Mouse (Mus musculus): ENCODE results near the gene Pla2g1b. TPM values are rescaled to one million over a fixed set of nuclear protein-coding genes. Genes with fewer than 3 reads are reported as not detected.

Pla2g1b gene
- polyA plus RNA-seq, 1 experiment from 2014 or later = not detected

DNA sequence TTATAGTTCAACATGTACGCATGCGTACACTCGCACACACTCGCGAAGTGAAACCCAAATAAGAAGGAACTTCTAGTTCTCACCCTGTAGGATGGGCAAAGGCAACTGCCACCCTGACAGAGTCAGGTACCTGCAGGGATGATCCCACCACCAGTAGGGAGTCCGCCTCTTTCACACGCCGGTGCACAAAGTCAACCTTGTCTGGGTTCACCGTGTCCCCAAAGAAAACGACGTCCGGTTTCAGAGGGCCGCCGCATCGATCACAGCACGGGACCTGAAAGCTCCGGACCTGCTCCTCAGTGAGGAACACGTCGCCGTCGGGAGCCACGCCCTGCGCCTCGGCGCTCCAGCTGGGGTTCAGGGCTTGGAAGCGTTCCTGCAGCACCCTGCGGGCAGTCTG lies 14.0 kb downstream of the Pla2g1b start:
- H3K4me3 ChIP-seq = peak overlapping the region; percentile 40
- peaks cover 42% of the 10 kb centered on the region for H3K4me1 ChIP-seq
- H3K27ac ChIP-seq (replicated peaks) = no peak overlapping the region
- peaks cover 46% of the 10 kb centered on the region for H3K27me3 ChIP-seq (replicated peaks; ENCODE audit: low read depth, poor library complexity, severe bottlenecking)
- DNase-seq (ENCODE audit: low spot score) = no peak
- WGBS = 12% methylated on average over 27 of the region's 27 CpGs
- peaks cover 18% of the 10 kb centered on the region for H3K36me3 ChIP-seq (replicated peaks)
- no peaks in the 10 kb centered on the region for H3K9me3 ChIP-seq

DNA sequence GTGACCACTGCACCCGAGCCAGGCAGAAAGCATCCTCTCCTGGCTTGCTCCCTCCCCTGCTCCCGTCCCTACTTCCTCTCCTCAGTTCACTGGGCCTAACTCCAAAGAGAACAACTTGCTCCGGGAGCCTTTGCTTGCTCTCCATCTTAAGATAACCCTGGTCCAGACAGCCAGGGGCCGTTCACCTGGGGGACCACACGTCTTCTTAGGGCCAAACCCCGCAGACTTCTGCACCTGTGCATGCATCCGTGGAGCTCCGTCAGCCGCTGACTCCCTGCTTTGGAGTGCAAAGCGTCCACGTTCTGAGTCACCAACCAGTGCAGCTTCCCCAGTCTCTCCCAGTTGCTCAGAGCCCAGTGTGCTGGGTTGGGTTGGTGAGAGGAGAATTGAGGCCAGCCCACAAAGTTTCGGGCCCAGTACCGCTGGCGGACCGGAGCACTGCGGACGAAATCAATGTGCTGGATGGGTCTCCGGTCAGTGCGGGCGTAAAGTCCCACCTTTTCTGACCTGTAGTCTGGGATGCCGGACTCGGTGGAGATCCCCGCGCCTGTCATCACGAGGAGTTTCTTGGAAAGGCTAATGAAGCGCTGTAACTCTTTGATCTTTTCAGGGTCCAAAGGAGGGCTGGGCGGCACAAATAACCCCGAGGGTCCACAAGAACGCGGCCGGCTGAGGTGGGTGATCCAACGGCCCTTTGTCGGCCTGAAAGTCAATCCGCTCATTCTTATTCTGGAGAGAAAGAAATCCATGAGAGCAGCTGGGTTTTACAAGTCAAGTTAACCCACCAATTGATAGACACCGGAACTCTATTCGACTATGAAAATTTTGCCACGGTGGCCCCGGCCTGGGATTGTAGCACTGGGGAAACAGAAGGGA lies 16.6 kb downstream of the Pla2g1b start:
- Histone ChIP-seq H3K4me1 (peaks cover 29% of the 10 kb centered on the region), H3K27ac (replicated peaks) (peak overlapping the region; percentile 10; the same call in 1 of the 2 replicates), H3K36me3 (replicated peaks) (peaks cover 11% of the 10 kb centered on the region), H3K4me3 (peak overlapping the region; percentile 44), H3K27me3 (replicated peaks; ENCODE audit: low read depth, poor library complexity, severe bottlenecking) (peaks cover 46% of the 10 kb centered on the region), H3K9me3 (no peaks in the 10 kb centered on the region)
- DNase-seq (ENCODE audit: low spot score) = peak; percentile 24
- WGBS = 22% methylated on average over 38 of the region's 38 CpGs

DNA sequence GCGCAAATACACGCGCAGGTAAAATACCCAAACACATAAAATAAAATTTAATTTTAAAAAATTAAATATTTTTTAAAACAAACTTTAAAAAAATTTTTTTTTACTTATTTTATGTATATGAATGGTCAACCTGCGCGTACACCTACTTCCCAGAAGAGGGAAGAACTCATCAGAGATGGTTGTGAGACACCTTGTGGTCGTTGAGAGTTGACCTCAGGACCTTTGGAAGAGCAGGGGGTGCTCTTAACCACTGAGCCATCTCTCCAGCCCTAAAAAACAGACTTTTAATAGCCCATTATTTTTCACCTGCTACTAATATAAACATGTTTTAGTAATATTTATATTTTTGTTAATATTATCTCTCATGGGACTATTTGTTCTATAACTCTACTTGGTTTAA lies 17.3 kb downstream of the Pla2g1b start:
- Histone ChIP-seq H3K36me3 (replicated peaks) (peaks cover 10% of the 10 kb centered on the region), H3K27ac (replicated peaks) (no peak overlapping the region), H3K27me3 (replicated peaks; ENCODE audit: low read depth, poor library complexity, severe bottlenecking) (peaks cover 46% of the 10 kb centered on the region), H3K4me1 (peaks cover 29% of the 10 kb centered on the region), H3K9me3 (no peaks in the 10 kb centered on the region), H3K4me3 (peak overlapping the region; percentile 58)
- 17% methylated on average over 6 of the region's 6 CpGs for WGBS
- DNase-seq (ENCODE audit: low spot score) = no peak

DNA sequence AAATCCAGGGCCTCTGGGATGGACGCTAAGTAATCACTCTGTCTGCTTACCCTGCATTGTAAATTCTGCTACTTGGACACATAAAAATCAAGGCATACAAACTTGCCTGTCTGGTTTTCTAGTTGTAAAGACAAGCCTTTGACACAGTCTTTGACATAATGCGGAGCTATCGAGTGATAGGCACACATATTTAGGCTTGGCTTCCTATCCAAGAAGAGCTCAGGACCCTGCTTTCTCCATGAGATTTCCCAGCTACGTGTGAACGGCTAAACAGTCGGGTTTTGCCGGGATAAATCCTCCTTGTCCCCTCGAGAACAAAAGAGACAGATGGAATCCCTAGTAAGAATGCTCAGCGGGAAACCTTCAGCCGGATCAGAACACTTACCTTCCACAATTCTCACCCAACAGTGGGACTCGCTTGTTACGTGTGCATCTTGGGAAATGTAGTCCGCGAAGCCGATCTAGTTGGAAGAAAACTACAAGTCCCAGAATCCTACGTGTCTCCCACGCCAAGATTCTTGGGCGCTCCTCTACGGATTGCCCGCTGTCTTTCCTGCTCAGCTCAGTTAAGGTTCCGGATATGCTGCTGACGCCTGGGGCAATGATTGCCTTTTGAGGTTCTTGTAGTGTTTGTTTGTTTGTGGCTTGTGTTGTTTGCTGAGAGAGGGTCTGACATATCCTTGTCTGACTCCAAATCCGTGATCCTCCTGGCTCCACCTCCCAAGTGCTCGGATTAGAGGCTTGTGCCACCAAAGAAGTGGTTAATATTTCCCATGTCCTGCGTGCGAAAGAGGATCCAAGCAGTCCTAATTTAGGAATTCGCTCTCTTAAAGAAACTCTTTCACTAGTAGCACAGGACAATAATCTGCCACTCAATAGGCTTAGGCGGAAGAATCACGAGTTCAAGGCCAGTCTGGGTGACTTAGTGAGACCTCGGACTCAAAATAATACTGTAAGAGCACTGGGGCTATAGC lies 18.2 kb downstream of the Pla2g1b start, which contains the start of gene Sirt4:
Sirt4 (minus strand) TSS at position 779 of the 974 bp plus-strand sequence.
- Histone ChIP-seq H3K9me3 (no peaks in the 10 kb centered on the region), H3K36me3 (replicated peaks) (peaks cover 10% of the 10 kb centered on the region), H3K27ac (replicated peaks) (peak within 1 kb of the TSS; percentile 70), H3K4me3 (peak within 1 kb of the TSS; percentile 58), H3K27me3 (replicated peaks; ENCODE audit: low read depth, poor library complexity, severe bottlenecking) (peaks cover 46% of the 10 kb centered on the region), H3K4me1 (peaks cover 33% of the 10 kb centered on the region)
- DNase-seq (ENCODE audit: low spot score) = peak; percentile 84
- 9% methylated on average over 30 of the region's 30 CpGs for WGBS

DNA sequence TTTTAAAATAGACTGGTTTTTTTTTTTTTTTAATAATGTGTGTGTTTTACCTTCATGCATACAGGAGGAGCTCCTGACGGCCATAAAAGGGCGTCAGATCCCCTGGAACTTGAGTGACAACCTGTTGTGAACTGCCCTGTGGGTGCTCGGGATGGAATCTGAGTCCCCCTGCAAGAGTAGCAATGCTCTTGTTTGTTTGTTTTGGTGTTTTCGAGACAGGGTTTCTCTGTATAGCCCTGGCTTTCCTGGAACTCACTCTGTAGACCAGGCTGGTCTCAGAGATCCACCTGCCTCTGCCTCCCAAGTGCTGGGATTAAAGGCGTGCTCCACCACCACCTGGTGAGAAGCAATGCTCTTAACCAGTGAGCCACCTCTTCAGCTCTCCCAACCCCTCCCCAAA lies 18.9 kb downstream of the Pla2g1b start:
- no peak overlapping the region for H3K27ac ChIP-seq (replicated peaks)
- 72% methylated on average over 5 of the region's 5 CpGs for WGBS
- peaks cover 5% of the 10 kb centered on the region for H3K36me3 ChIP-seq (replicated peaks)
- H3K4me1 ChIP-seq = peaks cover 31% of the 10 kb centered on the region
- H3K27me3 ChIP-seq (replicated peaks; ENCODE audit: low read depth, poor library complexity, severe bottlenecking) = peaks cover 38% of the 10 kb centered on the region
- DNase-seq (ENCODE audit: low spot score) = no peak
- H3K4me3 ChIP-seq = peak overlapping the region; percentile 58
- no peaks in the 10 kb centered on the region for H3K9me3 ChIP-seq

DNA sequence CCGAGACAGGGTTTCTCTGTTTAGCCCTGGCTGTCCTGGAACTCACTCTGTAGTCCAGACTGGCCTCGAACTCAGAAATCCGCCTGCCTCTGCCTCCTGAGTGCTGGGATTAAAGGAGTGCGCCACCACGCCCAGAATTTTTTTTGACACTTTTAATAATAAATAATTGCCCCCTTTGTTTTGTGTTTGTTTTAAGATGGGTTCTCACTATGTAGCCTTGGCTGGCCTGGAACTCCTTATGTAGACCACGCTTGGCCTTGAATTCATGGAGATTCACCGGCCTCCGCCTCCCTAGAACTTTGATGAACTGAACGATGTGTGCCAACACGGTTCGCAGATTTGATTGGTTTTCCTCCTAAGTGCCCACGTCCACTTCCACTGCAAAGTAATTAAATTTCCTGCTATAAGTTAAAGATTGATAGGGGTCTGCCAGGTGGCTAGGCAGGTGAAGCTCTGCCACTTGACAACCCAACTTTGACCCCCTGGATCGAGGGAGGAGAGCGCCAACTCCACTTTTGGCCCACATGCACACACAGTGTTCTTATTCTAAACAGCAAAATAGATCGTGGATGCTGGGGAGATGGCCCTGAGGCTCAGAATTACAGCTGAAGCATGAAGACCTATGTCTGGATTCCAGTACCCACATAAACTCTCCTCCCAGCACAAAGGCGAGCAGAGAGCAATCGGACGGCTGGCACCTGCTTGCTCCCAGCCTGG lies 19.6 kb downstream of the Pla2g1b start:
- no peak overlapping the region for H3K4me3 ChIP-seq
- no peak for DNase-seq (ENCODE audit: low spot score)
- peaks cover 27% of the 10 kb centered on the region for H3K4me1 ChIP-seq
- H3K9me3 ChIP-seq = no peaks in the 10 kb centered on the region
- peaks cover 32% of the 10 kb centered on the region for H3K27me3 ChIP-seq (replicated peaks; ENCODE audit: low read depth, poor library complexity, severe bottlenecking)
- 87% methylated on average over 18 of the region's 18 CpGs for WGBS
- no peak overlapping the region for H3K27ac ChIP-seq (replicated peaks)
- H3K36me3 ChIP-seq (replicated peaks) = peaks cover 5% of the 10 kb centered on the region

DNA sequence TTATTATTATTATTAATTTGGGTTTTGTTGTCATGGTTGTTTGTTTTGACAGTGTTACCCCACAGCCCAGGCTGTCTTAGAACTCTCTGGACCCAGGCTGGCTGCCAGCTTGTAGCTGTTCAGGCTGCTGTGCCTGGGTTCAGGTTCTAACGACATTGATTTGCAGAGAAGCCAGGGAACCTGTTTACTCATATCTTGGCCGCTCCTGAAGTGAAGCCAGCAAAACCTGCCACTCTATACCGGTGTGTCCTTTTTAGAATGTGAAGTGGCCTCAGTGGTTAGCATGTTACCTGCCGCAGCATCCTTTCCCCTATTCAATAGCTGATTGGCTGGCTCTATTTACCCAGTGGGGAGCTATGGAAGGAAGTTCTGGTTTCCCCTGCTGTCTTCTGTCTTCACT lies 20.7 kb downstream of the Pla2g1b start:
- no peak for DNase-seq (ENCODE audit: low spot score)
- peaks cover 5% of the 10 kb centered on the region for H3K36me3 ChIP-seq (replicated peaks)
- no peak overlapping the region for H3K27ac ChIP-seq (replicated peaks)
- 52% methylated on average over 4 of the region's 4 CpGs for WGBS
- H3K4me1 ChIP-seq = peaks cover 34% of the 10 kb centered on the region
- H3K27me3 ChIP-seq (replicated peaks; ENCODE audit: low read depth, poor library complexity, severe bottlenecking) = peaks cover 21% of the 10 kb centered on the region
- no peaks in the 10 kb centered on the region for H3K9me3 ChIP-seq
- no peak overlapping the region for H3K4me3 ChIP-seq

DNA sequence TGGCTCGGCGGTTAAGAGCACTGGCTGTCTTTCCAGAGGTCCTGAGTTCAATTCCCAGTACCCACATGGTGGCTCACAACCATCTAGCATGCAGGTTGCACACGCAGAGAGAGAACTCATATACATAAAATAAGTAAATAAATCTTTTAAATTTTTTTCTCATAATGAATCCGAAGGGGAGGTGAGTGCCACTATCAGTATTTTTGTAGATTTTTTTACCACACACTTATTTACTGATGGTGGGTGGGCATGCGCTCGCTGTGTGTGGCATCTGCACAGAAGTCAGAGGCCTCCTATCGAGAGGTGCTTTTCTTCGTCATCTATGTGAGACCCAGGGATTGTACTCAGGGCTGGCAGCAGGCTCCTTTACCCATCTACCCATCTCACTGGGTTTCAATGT lies 21.3 kb downstream of the Pla2g1b start:
- no peaks in the 10 kb centered on the region for H3K9me3 ChIP-seq
- H3K27me3 ChIP-seq (replicated peaks; ENCODE audit: low read depth, poor library complexity, severe bottlenecking) = peaks cover 15% of the 10 kb centered on the region
- H3K36me3 ChIP-seq (replicated peaks) = peaks cover 3% of the 10 kb centered on the region
- H3K27ac ChIP-seq (replicated peaks) = no peak overlapping the region
- no peak overlapping the region for H3K4me3 ChIP-seq
- peaks cover 38% of the 10 kb centered on the region for H3K4me1 ChIP-seq
- 85% methylated on average over 8 of the region's 8 CpGs for WGBS
- DNase-seq (ENCODE audit: low spot score) = no peak

DNA sequence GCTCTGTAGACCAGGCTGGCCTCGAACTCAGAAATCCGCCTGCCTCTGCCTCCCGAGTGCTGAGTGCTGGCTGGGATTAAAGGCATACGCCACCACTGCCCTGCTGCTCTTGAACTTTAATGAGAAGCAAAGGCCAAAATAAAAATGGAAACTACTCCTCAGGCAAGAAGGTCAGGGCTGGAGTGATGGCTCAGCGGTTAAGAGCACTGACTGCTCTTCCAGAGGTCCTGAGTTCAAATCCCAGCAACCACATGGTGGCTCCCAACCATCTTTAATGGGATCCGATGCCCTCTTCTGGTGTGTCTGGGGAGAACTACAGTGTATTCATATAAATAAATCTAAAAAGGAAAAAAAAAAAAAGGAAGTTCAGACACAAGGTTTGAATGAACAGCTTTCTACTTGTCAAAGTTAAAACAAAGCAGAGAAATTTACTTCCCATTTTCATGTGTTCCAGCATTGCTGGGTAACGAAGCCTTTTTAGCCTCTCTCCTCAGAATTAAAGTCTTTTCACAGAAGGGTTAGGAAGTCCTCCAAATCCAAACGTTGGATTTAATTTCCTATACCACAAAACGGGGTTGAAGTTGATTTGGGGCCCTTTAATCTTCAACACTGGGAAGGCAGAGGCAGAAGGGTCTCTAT lies 22.0 kb downstream of the Pla2g1b start:
- H3K27me3 ChIP-seq (replicated peaks; ENCODE audit: low read depth, poor library complexity, severe bottlenecking) = peaks cover 8% of the 10 kb centered on the region
- no peak for DNase-seq (ENCODE audit: low spot score)
- WGBS = 78% methylated on average over 9 of the region's 9 CpGs
- peaks cover 36% of the 10 kb centered on the region for H3K4me1 ChIP-seq
- H3K27ac ChIP-seq (replicated peaks) = no peak overlapping the region
- no peaks in the 10 kb centered on the region for H3K9me3 ChIP-seq
- H3K36me3 ChIP-seq (replicated peaks) = no peaks in the 10 kb centered on the region
- H3K4me3 ChIP-seq = peak overlapping the region; percentile 53; the same call in 1 of the 2 replicates

DNA sequence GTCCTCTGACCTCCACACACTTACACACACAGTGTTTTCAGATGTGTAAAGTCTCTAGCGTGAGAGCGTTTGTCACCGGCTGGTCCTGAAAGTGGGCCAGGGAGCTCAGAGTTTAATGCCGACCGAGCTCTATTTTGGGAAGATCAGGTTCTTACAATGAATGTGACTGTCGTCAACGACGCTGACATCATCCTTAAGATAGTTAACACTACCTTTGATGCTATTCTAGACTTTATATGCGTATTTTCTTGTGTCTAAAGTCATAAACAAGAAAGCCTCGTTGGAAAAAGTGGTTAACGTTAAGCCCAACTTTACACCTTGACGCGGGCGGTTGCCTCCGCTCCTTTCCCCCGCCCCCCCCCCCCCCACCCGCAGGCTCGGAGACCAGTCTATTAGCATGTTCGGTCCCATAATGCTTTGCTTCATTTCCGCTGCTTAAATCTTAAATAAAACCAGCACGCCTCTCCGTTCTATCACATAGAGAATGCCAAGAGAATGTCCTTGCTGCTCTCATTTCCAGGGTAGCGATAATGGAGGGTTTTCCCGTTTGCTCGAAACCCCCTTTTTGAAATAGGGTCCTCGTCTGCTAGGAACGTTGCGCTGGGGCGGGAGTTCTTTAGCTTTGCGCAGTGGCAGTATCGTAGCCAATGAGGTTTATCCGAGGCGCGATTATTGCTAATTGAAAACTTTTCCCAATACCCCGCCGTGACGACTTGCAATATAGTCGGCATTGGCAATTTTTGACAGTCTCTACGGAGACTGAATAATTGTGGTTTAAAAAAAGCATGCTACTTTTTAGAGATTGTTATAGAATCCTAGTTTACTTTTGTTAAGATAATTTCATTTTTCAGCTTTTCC lies 23.0 kb downstream of the Pla2g1b start:
- peak; percentile 77 for DNase-seq (ENCODE audit: low spot score)
- peaks cover 41% of the 10 kb centered on the region for H3K4me1 ChIP-seq
- peak overlapping the region; percentile 100 for H3K27ac ChIP-seq (replicated peaks)
- no peaks in the 10 kb centered on the region for H3K36me3 ChIP-seq (replicated peaks)
- H3K9me3 ChIP-seq = no peaks in the 10 kb centered on the region
- no peaks in the 10 kb centered on the region for H3K27me3 ChIP-seq (replicated peaks; ENCODE audit: low read depth, poor library complexity, severe bottlenecking)
- H3K4me3 ChIP-seq = peak overlapping the region; percentile 53
- under 1% methylated on average over 39 of the region's 39 CpGs for WGBS
